Mouse (Mus musculus) cerebellum, adult 9-11 months (tissue): Measurements from ENCODE around the gene Bahd1.

Experiments
- DNase-seq: peaks from one replicate; pipeline ENCODE4 v3.0.0; 2022

Gene Bahd1

GRCm38 (mm10) chr2:118899306-118899705 lies 871 bp upstream of the Bahd1 start:
- no peak for DNase-seq

- DNase-seq, result no peak
Observed at GRCm38 (mm10) chr2:118900826-118901140, 606 bp downstream of the Bahd1 start.

- DNase-seq, result peak; percentile 99
Observed at GRCm38 (mm10) chr2:118901175-118902031, 1.2 kb downstream of the Bahd1 start.

GRCm38 (mm10) chr2:118902051-118903025 lies 2.2 kb downstream of the Bahd1 start:
- DNase-seq, result peak; percentile 67

- DNase-seq, result peak; percentile 69
Observed at GRCm38 (mm10) chr2:118903333-118903741, 3.2 kb downstream of the Bahd1 start.

- no peak for DNase-seq
Observed at GRCm38 (mm10) chr2:118905433-118906117, 5.4 kb downstream of the Bahd1 start.

- DNase-seq, result no peak
Observed at GRCm38 (mm10) chr2:118906118-118906492, 5.9 kb downstream of the Bahd1 start.

GRCm38 (mm10) chr2:118907781-118908180 lies 7.6 kb downstream of the Bahd1 start:
- DNase-seq, result no peak

- DNase-seq, result no peak
Observed at GRCm38 (mm10) chr2:118909151-118909550, 9.0 kb downstream of the Bahd1 start.

- no peak for DNase-seq
Observed at GRCm38 (mm10) chr2:118910605-118911278, 10.6 kb downstream of the Bahd1 start.

- DNase-seq, result no peak
Observed at GRCm38 (mm10) chr2:118912706-118913105, 12.5 kb downstream of the Bahd1 start.

- DNase-seq, result peak; percentile 81
Observed at GRCm38 (mm10) chr2:118913551-118914276, 13.5 kb downstream of the Bahd1 start.

GRCm38 (mm10) chr2:118914685-118915084 lies 14.5 kb downstream of the Bahd1 start:
- DNase-seq, result peak; percentile 33

GRCm38 (mm10) chr2:118916436-118916835 lies 16.3 kb downstream of the Bahd1 start:
- no peak for DNase-seq

GRCm38 (mm10) chr2:118918543-118918942 lies 18.4 kb downstream of the Bahd1 start:
- DNase-seq, result no peak

GRCm38 (mm10) chr2:118920428-118920827 lies 20.3 kb downstream of the Bahd1 start:
- no peak for DNase-seq

GRCm38 (mm10) chr2:118925952-118926351 lies 25.8 kb downstream of the Bahd1 start:
- DNase-seq, result no peak

- peak; percentile 75 for DNase-seq
Observed at GRCm38 (mm10) chr2:118926361-118926997, 26.3 kb downstream of the Bahd1 start, which contains the start of gene Chst14. Chst14 (plus strand) TSS chr2:118926496.

GRCm38 (mm10) chr2:118926998-118927739 lies 27.0 kb downstream of the Bahd1 start:
- no peak for DNase-seq

GRCm38 (mm10) chr2:118941341-118941740 lies 41.2 kb downstream of the Bahd1 start:
- DNase-seq, result no peak
